Mouse (Mus musculus): ENCODE measurements around the gene Des.

DNA sequence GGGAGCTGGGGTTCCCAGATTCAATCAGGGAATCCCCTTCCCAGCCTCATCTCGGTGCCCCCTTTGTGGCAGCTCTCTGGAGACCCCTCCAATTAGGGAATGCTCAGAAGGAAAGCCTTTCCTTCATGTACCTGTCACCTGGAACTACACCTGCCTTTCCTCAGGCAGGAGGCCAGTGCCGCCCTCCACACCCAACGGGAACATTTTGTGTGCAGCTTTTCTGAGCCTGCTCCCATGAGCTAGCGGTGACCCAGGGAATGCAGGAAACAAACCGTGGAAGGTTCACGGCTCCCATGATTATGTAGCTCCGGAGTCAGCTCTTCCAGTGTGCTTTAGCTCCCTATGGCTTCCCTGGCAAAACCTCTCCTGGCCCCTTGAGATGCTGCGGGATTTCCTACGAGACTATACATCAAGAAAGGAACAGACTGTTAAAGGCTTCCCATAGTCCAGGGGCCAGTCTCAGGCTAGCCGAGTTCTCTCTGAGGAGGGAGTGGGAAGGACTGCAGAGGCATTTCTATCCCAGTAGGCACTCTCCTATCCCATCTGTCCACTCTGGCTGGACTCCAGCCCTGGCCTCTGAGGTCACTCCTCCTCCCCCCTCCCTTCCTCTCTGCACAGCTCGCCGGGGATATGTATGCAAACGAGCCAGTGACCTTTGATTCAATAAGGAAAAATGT lies 10.0 kb downstream of the Des start:
- TF ChIP-seq CTCF (IDR thresholded peaks at IDR 0.05; ENCODE audit: extremely low read depth, insufficient read length, insufficient replicate concordance, low read depth, low read length): no peak
- TF ChIP-seq POLR2A (IDR thresholded peaks at IDR 0.05; ENCODE audit: low read depth, low read length): no peak

Data from small intestine, adult 2 months (tissue).